Mouse (Mus musculus): ENCODE measurements at regions not wholly inside any gene's neighbourhood (a gene's known extent, or its start where the extent isn't known, plus 50 kb on each side); places are given as distances from the start of the nearest gene placed in this dataset.

DNA sequence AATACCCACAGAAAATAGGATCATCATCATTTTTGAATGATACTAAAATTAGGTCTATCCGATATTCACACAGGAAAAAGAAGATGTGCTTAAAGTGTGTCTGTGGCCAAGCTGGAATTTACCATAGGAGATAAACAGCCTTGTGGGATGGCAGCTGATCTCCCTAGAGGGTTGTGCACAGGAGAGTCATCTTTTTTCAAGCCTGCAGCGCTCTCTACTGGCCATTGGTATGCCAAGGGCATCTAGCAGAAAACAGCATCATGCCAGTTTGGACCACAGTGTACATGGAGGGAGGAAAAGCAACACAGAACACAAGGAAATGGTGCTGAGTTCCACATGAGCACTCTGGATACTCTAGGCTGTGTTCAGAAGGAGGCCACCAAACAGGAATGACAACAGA, 74.1 kb upstream of the Diaph3 start:
- DNase-seq = peak; percentile 8

DNA sequence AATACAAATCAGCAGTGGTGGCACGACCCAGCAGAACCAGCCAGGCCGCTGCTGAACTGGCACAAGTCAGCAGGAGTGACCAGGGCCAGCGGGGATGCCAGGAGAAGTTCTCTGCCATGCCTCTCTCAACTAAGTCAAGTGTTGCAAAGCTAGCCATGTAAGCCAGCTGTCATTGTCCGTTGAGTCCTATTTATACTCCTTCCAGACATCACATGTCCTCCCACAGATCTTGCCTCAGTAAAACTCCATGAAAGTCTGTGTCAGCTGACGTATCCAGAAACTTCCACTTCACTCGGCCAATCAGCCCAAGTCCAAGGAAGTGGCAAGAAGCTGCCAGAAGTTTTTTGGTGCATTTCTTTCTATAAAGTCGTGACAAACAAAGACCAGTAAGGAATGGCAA, 76.0 kb upstream of the Diaph3 start:
- Histone ChIP-seq H3K27me3 (ENCODE audit: control insufficient read depth, insufficient read depth, low read length) (no peaks in the 10 kb centered on the region), H3K4me3 (ENCODE audit: control insufficient read depth, insufficient read depth, low read length) (no peak overlapping the region), H3K27ac (ENCODE audit: control insufficient read depth, insufficient read depth, low read length) (no peak overlapping the region), H3K36me3 (ENCODE audit: control insufficient read depth, insufficient read depth, low read length) (no peaks in the 10 kb centered on the region), H3K4me1 (replicated peaks; ENCODE audit: control insufficient read depth, insufficient read depth, low read length) (no peaks in the 10 kb centered on the region)
- TF ChIP-seq POLR2A (IDR thresholded peaks at IDR 0.05; ENCODE audit: control insufficient read depth, extremely low read depth, insufficient read depth, low read length, poor library complexity) = no peak
- no peak for TF ChIP-seq CTCF (IDR thresholded peaks at IDR 0.05; ENCODE audit: borderline replicate concordance, control insufficient read depth, extremely low read depth, insufficient read depth, low read length, poor library complexity)
- no peak for DNase-seq
- WGBS = 86% methylated on average over 7 of the region's 7 CpGs

More for the DNA sequence above, 74.1 kb upstream of the Diaph3 start:
- TF ChIP-seq POLR2A (IDR thresholded peaks at IDR 0.05; ENCODE audit: control insufficient read depth, extremely low read depth, insufficient read depth, low read length, poor library complexity) = no peak
- no peak for TF ChIP-seq CTCF (IDR thresholded peaks at IDR 0.05; ENCODE audit: borderline replicate concordance, control insufficient read depth, extremely low read depth, insufficient read depth, low read length, poor library complexity)
- Histone ChIP-seq H3K4me3 (ENCODE audit: control insufficient read depth, insufficient read depth, low read length) (no peak overlapping the region), H3K4me1 (replicated peaks; ENCODE audit: control insufficient read depth, insufficient read depth, low read length) (no peaks in the 10 kb centered on the region), H3K27ac (ENCODE audit: control insufficient read depth, insufficient read depth, low read length) (no peak overlapping the region), H3K27me3 (ENCODE audit: control insufficient read depth, insufficient read depth, low read length) (no peaks in the 10 kb centered on the region), H3K36me3 (ENCODE audit: control insufficient read depth, insufficient read depth, low read length) (no peaks in the 10 kb centered on the region)
- 36% methylated on average over 2 of the region's 2 CpGs for WGBS

DNA sequence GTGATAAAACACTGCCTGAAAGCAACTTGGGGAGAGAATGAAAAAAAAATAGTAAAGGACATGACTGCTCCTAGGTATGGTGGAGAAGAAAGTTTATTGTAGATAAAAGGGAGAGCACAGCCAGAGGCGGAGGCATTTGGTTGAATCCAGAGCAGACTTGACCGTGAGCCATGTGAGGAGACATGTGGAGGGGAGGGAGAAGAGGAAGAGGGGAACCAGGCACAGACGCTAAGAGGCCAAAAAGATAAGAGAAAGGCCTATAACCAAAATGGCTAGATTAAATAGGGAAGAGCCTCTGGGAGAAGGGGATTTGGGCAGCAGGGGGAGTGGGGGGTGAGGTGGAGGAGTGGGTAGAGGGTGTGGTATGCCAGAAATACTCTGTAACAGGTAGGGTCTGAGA, 78.9 kb upstream of the Diaph3 start:
- DNase-seq = no peak
- Histone ChIP-seq H3K4me3 (ENCODE audit: control insufficient read depth, insufficient read depth, low read length) (no peak overlapping the region), H3K27me3 (ENCODE audit: control insufficient read depth, insufficient read depth, low read length) (no peaks in the 10 kb centered on the region), H3K36me3 (ENCODE audit: control insufficient read depth, insufficient read depth, low read length) (no peaks in the 10 kb centered on the region), H3K27ac (ENCODE audit: control insufficient read depth, insufficient read depth, low read length) (no peak overlapping the region), H3K4me1 (replicated peaks; ENCODE audit: control insufficient read depth, insufficient read depth, low read length) (no peaks in the 10 kb centered on the region)
- WGBS = 99% methylated on average over 3 of the region's 3 CpGs
- TF ChIP-seq CTCF (IDR thresholded peaks at IDR 0.05; ENCODE audit: borderline replicate concordance, control insufficient read depth, extremely low read depth, insufficient read depth, low read length, poor library complexity) (no peak), POLR2A (IDR thresholded peaks at IDR 0.05; ENCODE audit: control insufficient read depth, extremely low read depth, insufficient read depth, low read length, poor library complexity) (no peak)

DNA sequence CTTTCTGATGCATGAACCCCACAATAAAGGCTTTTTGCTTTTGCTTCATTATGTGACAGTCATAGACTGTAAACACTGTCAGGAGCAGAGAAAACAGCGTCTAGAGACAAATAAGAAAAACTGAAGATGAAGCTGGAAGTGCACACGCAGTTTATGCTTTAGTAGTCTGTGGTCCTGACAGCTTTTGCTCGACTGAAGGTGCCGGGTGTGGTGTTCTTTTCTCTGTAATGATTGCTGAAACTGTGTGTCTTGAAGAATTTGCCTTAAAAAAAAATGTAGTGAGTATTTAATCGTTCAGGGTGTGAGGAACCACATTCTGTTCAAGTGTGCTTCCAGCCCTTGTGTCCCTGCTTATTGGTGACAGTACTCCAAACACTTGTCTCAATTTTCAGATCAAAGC, 83.8 kb upstream of the Diaph3 start:
- no peak overlapping the region for H3K27ac ChIP-seq (ENCODE audit: control insufficient read depth, insufficient read depth, low read length)
- no peak for DNase-seq
- no peak for TF ChIP-seq CTCF (IDR thresholded peaks at IDR 0.05; ENCODE audit: borderline replicate concordance, control insufficient read depth, extremely low read depth, insufficient read depth, low read length, poor library complexity)
- no peak for TF ChIP-seq POLR2A (IDR thresholded peaks at IDR 0.05; ENCODE audit: control insufficient read depth, extremely low read depth, insufficient read depth, low read length, poor library complexity)
- 77% methylated on average over 5 of the region's 5 CpGs for WGBS
- H3K27me3 ChIP-seq (ENCODE audit: control insufficient read depth, insufficient read depth, low read length) = no peaks in the 10 kb centered on the region
- H3K4me1 ChIP-seq (replicated peaks; ENCODE audit: control insufficient read depth, insufficient read depth, low read length) = no peaks in the 10 kb centered on the region
- no peak overlapping the region for H3K4me3 ChIP-seq (ENCODE audit: control insufficient read depth, insufficient read depth, low read length)
- no peaks in the 10 kb centered on the region for H3K36me3 ChIP-seq (ENCODE audit: control insufficient read depth, insufficient read depth, low read length)

DNA sequence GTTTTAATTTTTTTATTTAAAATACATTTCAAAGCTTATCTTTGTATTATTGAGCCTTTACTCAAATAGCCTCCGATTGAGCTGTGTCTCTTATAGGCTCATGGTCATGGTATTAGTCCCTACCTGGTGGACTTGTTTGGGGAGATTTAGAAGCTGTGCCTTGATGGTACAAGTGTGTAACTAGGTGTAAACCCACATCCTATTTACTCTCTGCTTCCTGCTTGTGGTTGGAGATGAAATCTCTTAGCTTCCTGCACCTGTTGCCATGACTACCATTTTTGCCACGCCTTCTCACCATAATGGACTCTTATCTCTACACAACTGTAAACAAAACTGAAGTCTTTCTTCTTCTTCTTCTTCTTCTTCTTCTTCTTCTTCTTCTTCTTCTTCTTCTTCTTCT, 108.2 kb upstream of the Diaph3 start:
- H3K36me3 ChIP-seq (ENCODE audit: control insufficient read depth, insufficient read depth, low read length) = no peaks in the 10 kb centered on the region
- H3K4me3 ChIP-seq (ENCODE audit: control insufficient read depth, insufficient read depth, low read length) = no peak overlapping the region
- no peak for TF ChIP-seq CTCF (IDR thresholded peaks at IDR 0.05; ENCODE audit: borderline replicate concordance, control insufficient read depth, extremely low read depth, insufficient read depth, low read length, poor library complexity)
- TF ChIP-seq POLR2A (IDR thresholded peaks at IDR 0.05; ENCODE audit: control insufficient read depth, extremely low read depth, insufficient read depth, low read length, poor library complexity) = no peak
- DNase-seq = no peak
- no peak overlapping the region for H3K27ac ChIP-seq (ENCODE audit: control insufficient read depth, insufficient read depth, low read length)
- WGBS = 92% methylated on average over 2 of the region's 2 CpGs
- no peaks in the 10 kb centered on the region for H3K4me1 ChIP-seq (replicated peaks; ENCODE audit: control insufficient read depth, insufficient read depth, low read length)
- no peaks in the 10 kb centered on the region for H3K27me3 ChIP-seq (ENCODE audit: control insufficient read depth, insufficient read depth, low read length)

DNA sequence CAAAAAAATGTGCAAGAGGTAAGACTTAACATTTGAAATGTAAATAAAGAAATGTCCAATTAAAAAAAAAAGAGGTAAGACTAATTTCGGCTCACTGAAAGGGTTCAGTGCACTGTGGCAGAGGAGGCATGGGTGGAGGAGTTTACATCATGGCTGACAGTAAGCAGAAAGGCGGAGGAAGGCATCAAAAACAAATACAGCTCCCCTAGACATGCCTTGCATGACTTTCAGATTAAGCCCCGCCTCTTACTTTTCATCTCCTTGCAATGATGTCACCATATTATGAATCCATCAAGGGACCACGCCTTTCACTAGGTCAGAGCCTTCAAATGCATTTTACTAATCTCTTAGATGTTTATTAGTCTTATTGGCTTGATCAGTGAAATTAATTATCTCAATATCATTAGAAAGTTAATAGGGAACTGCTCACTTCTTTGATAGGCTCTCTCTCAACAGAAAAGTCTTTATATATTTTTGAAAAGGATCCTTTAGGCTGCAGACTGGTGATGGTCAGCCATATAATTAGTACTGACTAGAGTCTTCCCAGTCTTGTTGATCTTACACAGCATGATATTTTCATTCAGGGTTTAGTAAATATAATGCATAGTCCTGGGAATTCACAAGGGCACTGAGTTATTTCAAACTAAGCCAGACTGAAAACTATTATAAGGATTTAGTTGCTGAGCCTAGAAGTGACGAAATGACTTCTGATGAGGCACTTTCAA, 114.6 kb upstream of the Diaph3 start:
- Histone ChIP-seq H3K4me3 (ENCODE audit: control insufficient read depth, insufficient read depth, low read length) (no peak overlapping the region), H3K36me3 (ENCODE audit: control insufficient read depth, insufficient read depth, low read length) (no peaks in the 10 kb centered on the region), H3K4me1 (replicated peaks; ENCODE audit: control insufficient read depth, insufficient read depth, low read length) (no peaks in the 10 kb centered on the region), H3K27ac (ENCODE audit: control insufficient read depth, insufficient read depth, low read length) (no peak overlapping the region), H3K27me3 (ENCODE audit: control insufficient read depth, insufficient read depth, low read length) (no peaks in the 10 kb centered on the region)
- TF ChIP-seq POLR2A (IDR thresholded peaks at IDR 0.05; ENCODE audit: control insufficient read depth, extremely low read depth, insufficient read depth, low read length, poor library complexity) = no peak
- no peak for TF ChIP-seq CTCF (IDR thresholded peaks at IDR 0.05; ENCODE audit: borderline replicate concordance, control insufficient read depth, extremely low read depth, insufficient read depth, low read length, poor library complexity)
- DNase-seq = no peak
- 91% methylated on average over 5 of the region's 5 CpGs for WGBS

DNA sequence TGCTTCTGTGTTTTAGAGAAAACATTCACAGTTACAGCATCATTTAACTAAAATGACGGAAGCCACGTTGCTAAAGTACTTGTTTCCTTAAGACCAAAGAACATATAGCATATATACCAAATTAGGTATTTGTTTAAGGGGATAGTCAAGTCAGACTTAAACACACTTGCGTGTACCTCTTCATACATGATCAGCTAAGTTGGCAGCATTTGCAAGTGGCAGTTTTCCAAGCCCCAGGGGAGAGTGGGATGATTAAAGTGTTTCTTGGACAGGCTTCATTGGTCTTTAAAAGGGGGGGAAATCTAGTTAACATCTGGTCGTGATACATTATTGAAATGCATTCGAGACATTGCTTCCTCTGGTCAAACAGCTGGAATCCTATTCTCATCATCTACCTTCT, 120.7 kb upstream of the Diaph3 start:
- 87% methylated on average over 5 of the region's 5 CpGs for WGBS
- TF ChIP-seq POLR2A (IDR thresholded peaks at IDR 0.05; ENCODE audit: control insufficient read depth, extremely low read depth, insufficient read depth, low read length, poor library complexity) (no peak), CTCF (IDR thresholded peaks at IDR 0.05; ENCODE audit: borderline replicate concordance, control insufficient read depth, extremely low read depth, insufficient read depth, low read length, poor library complexity) (no peak)
- no peak for DNase-seq

More for the DNA sequence above, 120.7 kb upstream of the Diaph3 start:
- no peaks in the 10 kb centered on the region for H3K27me3 ChIP-seq (ENCODE audit: control insufficient read depth, insufficient read depth, low read length)
- no peaks in the 10 kb centered on the region for H3K4me1 ChIP-seq (replicated peaks; ENCODE audit: control insufficient read depth, insufficient read depth, low read length)
- no peak overlapping the region for H3K27ac ChIP-seq (ENCODE audit: control insufficient read depth, insufficient read depth, low read length)
- H3K4me3 ChIP-seq (ENCODE audit: control insufficient read depth, insufficient read depth, low read length) = no peak overlapping the region
- H3K36me3 ChIP-seq (ENCODE audit: control insufficient read depth, insufficient read depth, low read length) = no peaks in the 10 kb centered on the region
